Mouse (Mus musculus) intestine, postnatal 0 days (tissue): ENCODE results near the gene Elk4. TPM values are rescaled to one million over a fixed set of nuclear protein-coding genes. Genes with fewer than 3 reads are reported as not detected.

Source experiments
- ATAC-seq: fragments of 200-750 bp; cut with Nextera tagmentation; 2 replicates; pipeline ENCODE4 v1.8.0; 2017; ENCODE audit warnings: mild to moderate bottlenecking, moderate TSS enrichment, moderate library complexity
- H3K27ac ChIP-seq: fragments of 300-500 bp; sonication (generic); 2 replicates; pipeline ENCODE4 v1.5.1; 2014; ENCODE audit warnings: mild to moderate bottlenecking, low read depth, low read length, moderate library complexity
- H3K27me3 ChIP-seq: fragments of 300-500 bp; sonication (generic); replicated peaks from 2 replicates; pipeline ENCODE4 v1.6.1; 2014; ENCODE audit warnings: low read length, mixed read lengths; ENCODE audit not compliant: control insufficient read depth, insufficient read depth
- H3K36me3 ChIP-seq: fragments of 300-500 bp; sonication (generic); 2 replicates; pipeline ENCODE4 v1.6.1; 2014; ENCODE audit warnings: mild to moderate bottlenecking, moderate library complexity; ENCODE audit not compliant: control insufficient read depth, insufficient read depth
- H3K4me1 ChIP-seq: fragments of 300-500 bp; sonication (generic); replicated peaks from 2 replicates; pipeline ENCODE4 v1.6.1; 2014; ENCODE audit warnings: antibody characterized with exemption, low read length, mixed read lengths; ENCODE audit not compliant: control insufficient read depth, insufficient read depth
- H3K4me2 ChIP-seq: fragments of 300-500 bp; sonication (generic); replicated peaks from 2 replicates; pipeline ENCODE4 v1.6.1; 2014; ENCODE audit warnings: low read depth, mild to moderate bottlenecking, moderate library complexity
- H3K4me3 ChIP-seq: fragments of 300-500 bp; sonication (generic); 2 replicates; pipeline ENCODE4 v1.5.1; 2014; ENCODE audit warnings: low read depth, low read length
- H3K9ac ChIP-seq: fragments of 300-500 bp; sonication (generic); 2 replicates; pipeline ENCODE4 v1.6.1; 2014; ENCODE audit warnings: mild to moderate bottlenecking, low read depth, low read length
- H3K9me3 ChIP-seq: fragments of 300-500 bp; sonication (generic); 2 replicates; pipeline ENCODE4 v1.6.1; 2016; ENCODE audit warnings: mixed run types; ENCODE audit not compliant: control insufficient read depth
- CTCF ChIP-seq: sonication (generic); IDR thresholded peaks from 2 replicates; pipeline ENCODE4 v1.5.1; 2016; ENCODE audit warnings: low read depth, mild to moderate bottlenecking, control low read depth, antibody characterized with exemption, moderate library complexity
- WGBS: fragments of 180-500 bp; shearing (Covaris S2); extraction: QIAGEN DNeasy Blood & Tissue Kit; methylation state at CpG from one replicate; pipeline ENCODE4 v1.1.7; 2014; 5-methylcytosine and 5-hydroxymethylcytosine counted together
- polyA plus RNA-seq: library from polyadenylated mRNA; unstranded; fragments of >200 nt; fragmentation: Nextera tagmentation; extraction: Ambion mirVana; gene quantifications from 2 replicates; pipeline ENCODE4 v1.2.1, GENCODE M21; 2015

The Elk4 gene
- polyA plus RNA-seq, 1 experiment from 2014 or later = 16.4 TPM

DNA sequence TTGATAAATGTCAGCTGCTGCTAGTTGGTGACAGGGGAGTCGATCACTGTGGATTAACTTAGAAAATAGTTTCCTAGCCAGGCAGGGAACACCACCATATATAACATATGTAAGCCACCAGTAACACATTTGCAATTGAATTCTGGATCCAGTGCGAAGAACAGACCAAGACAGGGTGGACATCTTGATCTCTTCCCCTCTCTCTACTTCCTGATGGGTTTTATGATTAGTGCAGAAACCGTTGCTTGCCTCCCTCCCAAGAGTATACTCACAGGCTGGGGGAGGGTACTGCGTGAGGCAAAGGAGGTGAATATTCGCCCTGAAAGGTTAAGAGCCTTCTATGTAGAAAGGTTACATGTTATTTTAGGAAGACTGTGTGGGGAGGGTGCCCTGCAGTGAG, 41.6 kb upstream of the Elk4 start:
- no peaks in the 10 kb centered on the region for H3K36me3 ChIP-seq
- no peak overlapping the region for H3K9ac ChIP-seq
- no peak overlapping the region for H3K4me2 ChIP-seq
- WGBS = 64% methylated on average over 5 of the region's 5 CpGs
- H3K27ac ChIP-seq = no peak overlapping the region
- H3K27me3 ChIP-seq = peaks cover 41% of the 10 kb centered on the region
- ATAC-seq = no peak
- H3K4me3 ChIP-seq = no peak overlapping the region
- no peaks in the 10 kb centered on the region for H3K4me1 ChIP-seq
- no peak for TF ChIP-seq CTCF
- no peaks in the 10 kb centered on the region for H3K9me3 ChIP-seq

- peaks cover 30% of the 10 kb centered on the region for H3K27me3 ChIP-seq
- H3K4me3 ChIP-seq = no peak overlapping the region
- ATAC-seq = no peak
- H3K9ac ChIP-seq = no peak overlapping the region
- H3K9me3 ChIP-seq = no peaks in the 10 kb centered on the region
- H3K27ac ChIP-seq = no peak overlapping the region
- no peaks in the 10 kb centered on the region for H3K4me1 ChIP-seq
- TF ChIP-seq CTCF = no peak
- no peaks in the 10 kb centered on the region for H3K36me3 ChIP-seq
- 67% methylated on average over 7 of the region's 7 CpGs for WGBS
- no peak overlapping the region for H3K4me2 ChIP-seq
Observed at GRCm38 (mm10) chr1:131967336-131967735, 40.1 kb upstream of the Elk4 start.

DNA sequence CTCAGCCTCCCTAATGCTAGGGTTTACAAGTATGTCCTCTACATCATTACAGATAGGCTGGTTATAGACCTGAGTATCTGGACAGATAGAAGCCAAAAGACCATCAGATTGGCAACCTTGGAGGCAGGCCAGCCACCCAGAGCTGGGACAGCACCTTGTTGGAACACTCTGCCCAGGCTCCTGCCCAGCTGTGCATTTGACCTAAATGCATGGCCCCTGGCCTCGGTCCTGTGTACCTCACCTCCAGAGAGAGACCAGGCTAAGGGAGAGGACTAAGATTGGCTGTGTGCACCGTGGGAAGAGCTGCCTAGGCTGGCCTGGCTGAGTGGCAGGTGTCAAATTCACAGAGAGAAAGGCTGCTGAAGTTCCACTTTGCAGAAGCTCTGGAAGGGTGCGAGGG, 38.9 kb upstream of the Elk4 start:
- no peak overlapping the region for H3K4me2 ChIP-seq
- WGBS = 57% methylated on average over 3 of the region's 3 CpGs

GRCm38 (mm10) chr1:131968983-131969382, 38.4 kb upstream of the Elk4 start:
- TF ChIP-seq CTCF = no peak
- H3K9ac ChIP-seq = no peak overlapping the region
- WGBS = 70% methylated on average over 6 of the region's 6 CpGs
- H3K4me2 ChIP-seq = no peak overlapping the region
- no peaks in the 10 kb centered on the region for H3K36me3 ChIP-seq
- no peaks in the 10 kb centered on the region for H3K4me1 ChIP-seq
- peaks cover 14% of the 10 kb centered on the region for H3K27me3 ChIP-seq
- no peaks in the 10 kb centered on the region for H3K9me3 ChIP-seq
- H3K4me3 ChIP-seq = no peak overlapping the region
- no peak for ATAC-seq
- no peak overlapping the region for H3K27ac ChIP-seq

More for the DNA sequence above, 38.9 kb upstream of the Elk4 start:
- H3K9me3 ChIP-seq = no peaks in the 10 kb centered on the region
- no peaks in the 10 kb centered on the region for H3K4me1 ChIP-seq
- ATAC-seq = no peak
- no peak for TF ChIP-seq CTCF
- H3K4me3 ChIP-seq = no peak overlapping the region
- H3K36me3 ChIP-seq = no peaks in the 10 kb centered on the region
- H3K9ac ChIP-seq = no peak overlapping the region
- no peak overlapping the region for H3K27ac ChIP-seq
- peaks cover 18% of the 10 kb centered on the region for H3K27me3 ChIP-seq

GRCm38 (mm10) chr1:131969825-131970224, 37.6 kb upstream of the Elk4 start:
- no peak overlapping the region for H3K9ac ChIP-seq
- TF ChIP-seq CTCF = no peak
- H3K9me3 ChIP-seq = no peaks in the 10 kb centered on the region
- ATAC-seq = no peak
- H3K27ac ChIP-seq = no peak overlapping the region
- H3K36me3 ChIP-seq = no peaks in the 10 kb centered on the region
- H3K4me1 ChIP-seq = no peaks in the 10 kb centered on the region
- no peak overlapping the region for H3K4me2 ChIP-seq
- no peak overlapping the region for H3K4me3 ChIP-seq
- H3K27me3 ChIP-seq = peaks cover 5% of the 10 kb centered on the region; the same call in 1 of the 2 replicates
- 46% methylated on average over 4 of the region's 4 CpGs for WGBS

DNA sequence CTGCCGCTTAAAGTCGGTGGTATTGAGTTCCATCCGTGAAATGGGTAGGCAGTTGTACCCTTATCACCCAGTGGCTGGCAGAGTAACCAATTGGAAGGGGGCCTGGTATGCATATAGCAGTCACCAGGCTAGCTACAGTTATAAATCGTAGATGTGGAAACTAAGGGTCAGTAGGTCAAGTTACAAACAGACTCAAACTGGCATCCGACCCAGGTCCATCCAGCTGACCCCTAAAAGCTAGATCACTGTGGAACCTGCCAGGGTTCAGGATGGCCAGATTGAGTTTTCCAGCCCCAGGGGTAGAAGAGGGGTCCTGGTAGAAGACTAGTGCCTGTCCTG, 37.1 kb upstream of the Elk4 start:
- H3K4me1 ChIP-seq = no peaks in the 10 kb centered on the region
- 0 out of 2 replicates have a peak, but pooled peaks cover 5% of the 10 kb centered on the region for H3K27me3 ChIP-seq
- WGBS = 70% methylated on average over 5 of the region's 5 CpGs
- H3K9me3 ChIP-seq = no peaks in the 10 kb centered on the region
- H3K27ac ChIP-seq = no peak overlapping the region
- H3K4me3 ChIP-seq = no peak overlapping the region
- no peak for TF ChIP-seq CTCF
- no peak overlapping the region for H3K4me2 ChIP-seq
- no peak overlapping the region for H3K9ac ChIP-seq
- ATAC-seq = no peak
- H3K36me3 ChIP-seq = no peaks in the 10 kb centered on the region
